Mouse (Mus musculus): ENCODE results near the gene Uroc1. TPM values are rescaled to one million over a fixed set of nuclear protein-coding genes. Genes with fewer than 3 reads are reported as not detected.

Gene Uroc1
- polyA plus RNA-seq, 1 experiment from 2014 or later = 0.11 TPM

DNA sequence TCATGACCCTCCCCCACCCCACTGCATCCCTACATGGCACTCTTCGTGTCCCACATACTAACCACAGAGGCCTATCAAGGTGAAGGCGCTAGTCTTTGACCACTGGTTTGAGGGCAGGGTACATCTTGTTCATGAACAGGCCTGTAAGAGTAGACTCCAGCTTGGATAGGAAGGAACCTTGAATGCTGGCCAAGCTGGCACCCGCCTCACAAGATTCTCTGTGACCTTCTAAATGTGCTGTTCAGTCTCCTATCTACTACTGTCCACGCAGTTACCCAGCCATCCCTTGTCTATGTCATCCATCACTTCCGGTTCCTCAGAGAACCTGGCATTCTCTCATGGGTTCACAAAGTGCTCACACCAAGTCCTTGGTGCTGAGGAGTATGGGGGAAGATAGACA, 30.2 kb downstream of the Uroc1 start:
- Histone ChIP-seq H3K4me1 (ENCODE audit: control insufficient read depth, insufficient read depth, low read length) (peaks cover 22% of the 10 kb centered on the region), H3K9ac (ENCODE audit: low read depth, low read length) (no peak overlapping the region), H3K27ac (replicated peaks; ENCODE audit: low read depth, low read length) (no peak overlapping the region), H3K9me3 (ENCODE audit: control insufficient read depth, low read length) (no peaks in the 10 kb centered on the region), H3K4me2 (ENCODE audit: low read depth, low read length) (no peak overlapping the region), H3K4me3 (ENCODE audit: low read depth, low read length) (no peak overlapping the region), H3K27me3 (replicated peaks; ENCODE audit: control insufficient read depth, insufficient read depth, low read length) (no peaks in the 10 kb centered on the region), H3K36me3 (ENCODE audit: control insufficient read depth, insufficient read depth, low read length) (no peaks in the 10 kb centered on the region)
- DNase-seq (ENCODE audit: low spot score) (no peak), ATAC-seq (ENCODE audit: low read depth) (no peak)
- 82% methylated on average over 5 of the region's 5 CpGs for WGBS

DNA sequence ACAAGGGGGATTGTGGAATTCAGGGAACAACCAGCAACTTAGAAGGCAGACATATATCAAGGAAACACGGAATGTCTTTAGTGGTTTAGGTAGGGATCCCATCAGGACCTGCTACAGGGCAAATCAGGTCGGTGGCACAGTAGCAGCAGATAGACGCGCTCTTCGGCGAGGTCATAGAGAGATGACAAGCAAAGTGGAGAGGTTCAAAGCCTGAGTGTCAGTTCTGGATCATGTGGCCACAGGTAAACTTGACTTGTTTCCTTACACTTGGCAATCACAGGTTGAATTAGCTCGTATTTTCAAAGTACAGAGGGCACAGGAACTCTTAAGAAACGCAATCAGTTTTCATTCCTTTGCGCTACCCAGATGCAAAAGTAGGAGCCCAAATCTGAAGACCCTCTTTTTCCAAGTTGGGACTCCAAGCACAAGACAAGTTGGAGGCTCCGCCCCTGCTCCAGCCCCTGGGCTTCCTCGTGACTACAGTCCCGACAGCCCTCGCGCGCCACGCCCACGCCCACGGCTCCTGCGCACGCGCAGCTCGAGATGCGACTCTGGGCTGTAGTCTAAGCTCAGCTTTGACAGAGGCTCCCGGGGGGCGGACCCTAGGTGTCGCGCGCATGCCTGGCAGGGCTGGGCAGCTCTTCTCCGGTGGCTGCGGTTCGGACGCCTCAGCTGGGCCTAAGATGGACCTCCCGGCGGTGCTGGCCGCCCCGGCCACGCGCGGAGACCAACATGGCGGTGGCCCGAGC, 36.1 kb downstream of the Uroc1 start, which contains the start of gene Zxdc:
TSS of gene Zxdc (plus strand) at position 517 of the 749 bp plus-strand sequence.
- peak; percentile 99 for ATAC-seq (ENCODE audit: low read depth)
- Histone ChIP-seq H3K9ac (ENCODE audit: low read depth, low read length) (peak within 1 kb of the TSS; percentile 79), H3K4me1 (ENCODE audit: control insufficient read depth, insufficient read depth, low read length) (peaks cover 19% of the 10 kb centered on the region), H3K27ac (replicated peaks; ENCODE audit: low read depth, low read length) (0 out of 2 replicates have a peak within 1 kb of the TSS, but pooled peaks have one; percentile 29), H3K9me3 (ENCODE audit: control insufficient read depth, low read length) (no peaks in the 10 kb centered on the region), H3K27me3 (replicated peaks; ENCODE audit: control insufficient read depth, insufficient read depth, low read length) (no peaks in the 10 kb centered on the region), H3K4me3 (ENCODE audit: low read depth, low read length) (peak within 1 kb of the TSS; percentile 90), H3K36me3 (ENCODE audit: control insufficient read depth, insufficient read depth, low read length) (peaks cover 16% of the 10 kb centered on the region), H3K4me2 (ENCODE audit: low read depth, low read length) (peak within 1 kb of the TSS; percentile 99)
- peak; percentile 98 for DNase-seq (ENCODE audit: low spot score)
- WGBS = 7% methylated on average over 33 of the region's 41 CpGs

DNA sequence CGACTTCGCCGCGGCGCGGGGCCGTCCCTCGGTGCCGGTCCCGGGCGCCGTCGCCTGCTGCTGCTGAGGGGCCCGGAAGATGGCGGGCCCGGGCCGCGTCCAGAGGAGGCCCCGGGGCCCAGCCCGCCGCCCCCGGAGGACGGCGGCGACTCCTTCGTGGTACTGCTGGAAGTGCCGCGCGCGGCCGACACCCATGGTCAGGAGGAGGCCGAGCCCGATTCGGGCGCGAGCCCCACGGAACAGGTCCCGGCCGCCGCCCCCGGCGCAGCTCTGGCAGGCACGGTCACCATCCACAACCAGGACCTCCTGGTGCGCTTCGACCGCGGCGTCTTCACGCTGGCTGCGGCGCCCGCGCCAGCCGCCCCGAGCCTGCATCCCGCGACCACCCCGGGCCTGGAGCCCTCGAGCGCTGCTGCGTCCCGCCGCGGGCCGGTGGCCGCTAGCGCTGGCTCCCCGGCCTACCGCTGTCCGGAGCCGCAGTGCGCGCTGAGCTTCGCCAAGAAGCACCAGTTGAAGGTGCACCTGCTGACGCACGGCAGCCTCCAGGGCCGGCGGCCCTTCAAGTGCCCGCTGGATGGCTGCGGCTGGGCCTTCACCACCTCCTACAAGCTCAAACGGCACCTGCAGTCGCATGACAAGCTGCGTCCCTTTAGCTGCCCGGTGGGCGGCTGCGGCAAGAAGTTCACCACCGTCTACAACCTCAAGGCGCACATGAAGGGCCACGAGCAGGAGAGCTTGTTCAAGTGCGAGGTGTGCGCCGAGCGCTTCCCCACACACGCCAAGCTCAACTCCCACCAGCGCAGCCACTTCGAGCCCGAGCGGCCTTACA, 36.9 kb downstream of the Uroc1 start:
- Histone ChIP-seq H3K9me3 (ENCODE audit: control insufficient read depth, low read length) (no peaks in the 10 kb centered on the region), H3K4me3 (ENCODE audit: low read depth, low read length) (peak overlapping the region; percentile 90), H3K27ac (replicated peaks; ENCODE audit: low read depth, low read length) (0 out of 2 replicates have a peak overlapping the region, but pooled peaks have one; percentile 29), H3K27me3 (replicated peaks; ENCODE audit: control insufficient read depth, insufficient read depth, low read length) (no peaks in the 10 kb centered on the region), H3K9ac (ENCODE audit: low read depth, low read length) (peak overlapping the region; percentile 79), H3K4me2 (ENCODE audit: low read depth, low read length) (peak overlapping the region; percentile 99), H3K4me1 (ENCODE audit: control insufficient read depth, insufficient read depth, low read length) (peaks cover 19% of the 10 kb centered on the region), H3K36me3 (ENCODE audit: control insufficient read depth, insufficient read depth, low read length) (peaks cover 24% of the 10 kb centered on the region)
- peak; percentile 77 for ATAC-seq (ENCODE audit: low read depth)
- under 1% methylated on average over 36 of the region's 98 CpGs for WGBS
- DNase-seq (ENCODE audit: low spot score) = peak; percentile 29

DNA sequence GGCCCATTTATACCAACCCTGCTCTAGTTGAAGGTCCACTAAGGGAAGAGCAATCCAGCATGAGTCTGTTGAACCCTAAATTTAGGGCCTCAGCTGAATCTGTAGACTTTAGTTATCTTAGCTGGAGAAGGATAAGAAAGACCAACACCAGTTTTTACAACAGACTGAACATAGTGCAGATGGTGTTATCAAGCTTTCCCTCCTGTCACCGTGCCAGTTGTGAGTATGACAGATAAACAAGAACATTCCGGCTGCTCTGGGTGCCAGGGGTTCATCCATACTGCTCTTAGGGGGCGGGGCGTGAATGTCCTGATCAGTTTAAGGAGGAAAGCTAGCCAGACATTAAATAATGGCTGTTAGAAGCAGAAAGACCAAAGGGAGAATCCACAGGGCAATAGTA, 41.6 kb downstream of the Uroc1 start:
- no peaks in the 10 kb centered on the region for H3K9me3 ChIP-seq (ENCODE audit: control insufficient read depth, low read length)
- no peak for DNase-seq (ENCODE audit: low spot score)
- H3K27me3 ChIP-seq (replicated peaks; ENCODE audit: control insufficient read depth, insufficient read depth, low read length) = no peaks in the 10 kb centered on the region
- no peak for ATAC-seq (ENCODE audit: low read depth)
- no peak overlapping the region for H3K9ac ChIP-seq (ENCODE audit: low read depth, low read length)
- WGBS = 93% methylated on average over 4 of the region's 4 CpGs
- no peak overlapping the region for H3K4me3 ChIP-seq (ENCODE audit: low read depth, low read length)
- H3K4me2 ChIP-seq (ENCODE audit: low read depth, low read length) = no peak overlapping the region
- peaks cover 19% of the 10 kb centered on the region for H3K4me1 ChIP-seq (ENCODE audit: control insufficient read depth, insufficient read depth, low read length)
- peaks cover 68% of the 10 kb centered on the region for H3K36me3 ChIP-seq (ENCODE audit: control insufficient read depth, insufficient read depth, low read length)
- no peak overlapping the region for H3K27ac ChIP-seq (replicated peaks; ENCODE audit: low read depth, low read length)

DNA sequence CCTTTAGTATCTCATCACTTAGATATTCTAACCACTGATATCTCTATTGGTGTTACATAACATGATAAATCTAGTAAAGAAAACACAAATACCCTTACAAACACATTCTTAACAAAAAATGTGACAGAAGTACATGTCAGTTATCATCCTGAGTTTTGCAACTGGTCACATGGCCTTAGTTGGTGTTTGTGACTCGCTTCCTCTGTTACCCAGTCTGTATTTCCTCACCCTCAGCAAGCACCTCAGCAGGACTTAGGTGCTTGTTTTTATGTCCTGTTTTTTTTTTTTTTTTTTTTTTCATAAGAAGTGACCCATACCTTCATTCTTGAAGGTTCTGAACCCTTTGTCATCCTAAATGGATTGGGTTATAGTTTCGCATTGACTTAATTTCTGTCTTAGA, 44.6 kb downstream of the Uroc1 start:
- WGBS = 94% methylated on average over 2 of the region's 2 CpGs
- H3K4me2 ChIP-seq (ENCODE audit: low read depth, low read length) = no peak overlapping the region
- H3K9ac ChIP-seq (ENCODE audit: low read depth, low read length) = no peak overlapping the region
- no peaks in the 10 kb centered on the region for H3K27me3 ChIP-seq (replicated peaks; ENCODE audit: control insufficient read depth, insufficient read depth, low read length)
- no peak overlapping the region for H3K27ac ChIP-seq (replicated peaks; ENCODE audit: low read depth, low read length)
- DNase-seq (ENCODE audit: low spot score) = no peak
- no peak for ATAC-seq (ENCODE audit: low read depth)
- H3K9me3 ChIP-seq (ENCODE audit: control insufficient read depth, low read length) = no peaks in the 10 kb centered on the region
- peaks cover 96% of the 10 kb centered on the region for H3K36me3 ChIP-seq (ENCODE audit: control insufficient read depth, insufficient read depth, low read length)
- no peak overlapping the region for H3K4me3 ChIP-seq (ENCODE audit: low read depth, low read length)
- no peaks in the 10 kb centered on the region for H3K4me1 ChIP-seq (ENCODE audit: control insufficient read depth, insufficient read depth, low read length)

DNA sequence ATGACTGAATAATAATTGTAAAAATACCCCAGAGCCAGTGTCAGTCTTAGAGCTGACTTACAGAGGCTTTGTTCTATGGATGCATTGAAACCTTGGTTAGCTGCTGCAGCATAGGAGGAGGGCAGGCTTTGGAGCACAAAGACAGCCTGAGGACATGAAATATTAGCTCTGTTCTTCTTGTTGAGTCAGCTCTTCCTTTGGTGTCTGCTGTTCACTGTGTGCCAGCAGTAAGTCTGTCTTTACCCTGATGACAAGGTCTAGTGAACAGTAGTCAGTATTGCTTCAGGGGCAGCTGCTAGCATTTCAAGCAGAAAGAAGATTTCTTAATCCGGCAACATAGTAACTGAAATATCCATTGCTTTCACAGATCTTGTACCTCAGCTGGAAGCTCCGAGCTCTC, 48.4 kb downstream of the Uroc1 start:
- ATAC-seq (ENCODE audit: low read depth) = no peak
- 77% methylated on average over 2 of the region's 2 CpGs for WGBS

DNA sequence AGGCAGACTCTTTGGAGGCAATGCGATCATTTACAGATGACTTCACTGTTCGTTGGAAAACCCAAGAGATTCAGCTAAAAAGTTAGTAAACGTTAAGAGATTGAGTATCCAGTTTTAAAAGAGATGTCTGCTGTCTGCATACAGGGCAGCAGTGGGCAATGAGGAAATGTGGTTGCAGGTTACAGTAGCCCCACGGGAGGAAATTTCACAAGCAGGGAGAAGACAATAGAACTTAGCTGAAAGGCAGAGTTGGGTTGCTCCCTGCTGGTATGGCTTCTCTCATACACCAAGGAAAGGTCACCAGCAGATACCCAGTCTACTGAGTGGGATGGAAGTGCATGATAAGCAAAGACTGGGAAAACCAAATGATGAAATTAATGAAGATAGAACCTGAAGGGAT, 57.5 kb downstream of the Uroc1 start:
- Histone ChIP-seq H3K36me3 (ENCODE audit: control insufficient read depth, insufficient read depth, low read length) (peaks cover 52% of the 10 kb centered on the region; the same call in 1 of the 2 replicates), H3K9ac (ENCODE audit: low read depth, low read length) (no peak overlapping the region)
- WGBS = 79% methylated on average over 4 of the region's 4 CpGs

More for the DNA sequence above, 48.4 kb downstream of the Uroc1 start:
- H3K36me3 ChIP-seq (ENCODE audit: control insufficient read depth, insufficient read depth, low read length) = peaks cover 91% of the 10 kb centered on the region
- no peaks in the 10 kb centered on the region for H3K4me1 ChIP-seq (ENCODE audit: control insufficient read depth, insufficient read depth, low read length)
- H3K27me3 ChIP-seq (replicated peaks; ENCODE audit: control insufficient read depth, insufficient read depth, low read length) = no peaks in the 10 kb centered on the region
- H3K9me3 ChIP-seq (ENCODE audit: control insufficient read depth, low read length) = no peaks in the 10 kb centered on the region
- H3K4me3 ChIP-seq (ENCODE audit: low read depth, low read length) = no peak overlapping the region
- H3K9ac ChIP-seq (ENCODE audit: low read depth, low read length) = no peak overlapping the region
- H3K27ac ChIP-seq (replicated peaks; ENCODE audit: low read depth, low read length) = no peak overlapping the region
- DNase-seq (ENCODE audit: low spot score) = peak; percentile 9
- H3K4me2 ChIP-seq (ENCODE audit: low read depth, low read length) = no peak overlapping the region

DNA sequence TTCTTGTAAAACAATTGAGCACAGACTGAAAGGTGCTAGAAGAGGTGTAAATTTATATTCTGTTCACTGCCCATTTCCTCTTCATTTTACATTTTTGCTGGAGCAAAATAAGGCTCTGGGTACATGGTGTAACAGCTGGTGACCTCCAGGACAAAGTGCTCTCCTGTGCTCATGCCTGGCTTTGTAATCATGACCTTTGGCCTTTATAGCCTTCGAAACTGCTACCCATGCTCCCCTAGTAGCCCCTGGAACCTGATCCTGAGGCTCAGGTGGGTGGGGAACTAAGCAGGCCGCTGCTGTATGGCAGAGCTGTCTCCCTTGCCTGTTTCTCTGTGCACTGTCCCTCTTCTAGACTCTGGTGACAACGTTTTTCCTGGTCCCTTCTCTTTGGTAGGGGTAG, 60.9 kb downstream of the Uroc1 start:
- H3K4me3 ChIP-seq (ENCODE audit: low read depth, low read length) = no peak overlapping the region
- H3K9me3 ChIP-seq (ENCODE audit: control insufficient read depth, low read length) = no peaks in the 10 kb centered on the region
- H3K27ac ChIP-seq (replicated peaks; ENCODE audit: low read depth, low read length) = no peak overlapping the region
- H3K4me1 ChIP-seq (ENCODE audit: control insufficient read depth, insufficient read depth, low read length) = no peaks in the 10 kb centered on the region
- ATAC-seq (ENCODE audit: low read depth) (no peak), DNase-seq (ENCODE audit: low spot score) (no peak)
- 48% methylated on average over 3 of the region's 3 CpGs for WGBS
- no peaks in the 10 kb centered on the region for H3K27me3 ChIP-seq (replicated peaks; ENCODE audit: control insufficient read depth, insufficient read depth, low read length)
- no peak overlapping the region for H3K9ac ChIP-seq (ENCODE audit: low read depth, low read length)
- H3K36me3 ChIP-seq (ENCODE audit: control insufficient read depth, insufficient read depth, low read length) = peaks cover 24% of the 10 kb centered on the region; the same call in 1 of the 2 replicates
- no peak overlapping the region for H3K4me2 ChIP-seq (ENCODE audit: low read depth, low read length)

More for the DNA sequence above, 57.5 kb downstream of the Uroc1 start:
- Histone ChIP-seq H3K9me3 (ENCODE audit: control insufficient read depth, low read length) (no peaks in the 10 kb centered on the region), H3K4me3 (ENCODE audit: low read depth, low read length) (no peak overlapping the region), H3K27ac (replicated peaks; ENCODE audit: low read depth, low read length) (no peak overlapping the region), H3K4me2 (ENCODE audit: low read depth, low read length) (no peak overlapping the region), H3K4me1 (ENCODE audit: control insufficient read depth, insufficient read depth, low read length) (no peaks in the 10 kb centered on the region), H3K27me3 (replicated peaks; ENCODE audit: control insufficient read depth, insufficient read depth, low read length) (no peaks in the 10 kb centered on the region)
- ATAC-seq (ENCODE audit: low read depth) = no peak
- DNase-seq (ENCODE audit: low spot score) = no peak
